Mouse (Mus musculus): Measurements from ENCODE around the gene Tgfb3. TPM values are rescaled to one million over a fixed set of nuclear protein-coding genes. Genes with fewer than 3 reads are reported as not detected.

Gene Tgfb3
- polyA plus RNA-seq, 1 experiment from 2014 or later: 17.8 TPM

GRCm38 (mm10) chr12:86090764-86091163 is 11.9 kb upstream of the Tgfb3 start:
- Histone ChIP-seq H3K4me3 (ENCODE audit: low read length) (no peak overlapping the region), H3K4me1 (ENCODE audit: control insufficient read depth, insufficient read depth, low read length) (peaks cover 14% of the 10 kb centered on the region), H3K36me3 (ENCODE audit: control insufficient read depth, insufficient read depth, low read length) (peaks cover 3% of the 10 kb centered on the region), H3K9ac (ENCODE audit: low read depth, low read length) (no peak overlapping the region), H3K27me3 (ENCODE audit: control insufficient read depth, insufficient read depth, low read length) (no peaks in the 10 kb centered on the region), H3K4me2 (replicated peaks; ENCODE audit: low read depth, low read length) (no peak overlapping the region), H3K9me3 (ENCODE audit: control insufficient read depth, low read length) (no peaks in the 10 kb centered on the region), H3K27ac (ENCODE audit: low read depth, low read length) (no peak overlapping the region)
- ATAC-seq (ENCODE audit: low FRiP score, low TSS enrichment): no peak
- WGBS: 73% methylated on average over 4 of the region's 4 CpGs

GRCm38 (mm10) chr12:86088042-86088441 is 9.2 kb upstream of the Tgfb3 start:
- Histone ChIP-seq H3K9ac (ENCODE audit: low read depth, low read length) (no peak overlapping the region), H3K27ac (ENCODE audit: low read depth, low read length) (no peak overlapping the region), H3K4me2 (replicated peaks; ENCODE audit: low read depth, low read length) (no peak overlapping the region), H3K4me3 (ENCODE audit: low read length) (no peak overlapping the region), H3K36me3 (ENCODE audit: control insufficient read depth, insufficient read depth, low read length) (peaks cover 5% of the 10 kb centered on the region), H3K4me1 (ENCODE audit: control insufficient read depth, insufficient read depth, low read length) (peaks cover 19% of the 10 kb centered on the region), H3K9me3 (ENCODE audit: control insufficient read depth, low read length) (no peaks in the 10 kb centered on the region), H3K27me3 (ENCODE audit: control insufficient read depth, insufficient read depth, low read length) (no peaks in the 10 kb centered on the region)
- no peak for ATAC-seq (ENCODE audit: low FRiP score, low TSS enrichment)
- 61% methylated on average over 7 of the region's 7 CpGs for WGBS

- no peak overlapping the region for H3K9ac ChIP-seq (ENCODE audit: low read depth, low read length)
- no peaks in the 10 kb centered on the region for H3K9me3 ChIP-seq (ENCODE audit: control insufficient read depth, low read length)
- H3K4me2 ChIP-seq (replicated peaks; ENCODE audit: low read depth, low read length): no peak overlapping the region
- H3K4me3 ChIP-seq (ENCODE audit: low read length): no peak overlapping the region
- ATAC-seq (ENCODE audit: low FRiP score, low TSS enrichment): no peak
- 81% methylated on average over 8 of the region's 8 CpGs for WGBS
- peaks cover 13% of the 10 kb centered on the region for H3K4me1 ChIP-seq (ENCODE audit: control insufficient read depth, insufficient read depth, low read length)
- no peaks in the 10 kb centered on the region for H3K27me3 ChIP-seq (ENCODE audit: control insufficient read depth, insufficient read depth, low read length)
- peaks cover 5% of the 10 kb centered on the region for H3K36me3 ChIP-seq (ENCODE audit: control insufficient read depth, insufficient read depth, low read length)
- no peak overlapping the region for H3K27ac ChIP-seq (ENCODE audit: low read depth, low read length)
These were observed 7.7 kb upstream of the Tgfb3 start for GRCm38 (mm10) chr12:86086550-86086949.

- H3K27ac ChIP-seq (ENCODE audit: low read depth, low read length): no peak overlapping the region
- H3K9me3 ChIP-seq (ENCODE audit: control insufficient read depth, low read length): no peaks in the 10 kb centered on the region
- H3K4me1 ChIP-seq (ENCODE audit: control insufficient read depth, insufficient read depth, low read length): peaks cover 8% of the 10 kb centered on the region; the same call in 1 of the 2 replicates
- no peaks in the 10 kb centered on the region for H3K27me3 ChIP-seq (ENCODE audit: control insufficient read depth, insufficient read depth, low read length)
- 86% methylated on average over 7 of the region's 7 CpGs for WGBS
- H3K9ac ChIP-seq (ENCODE audit: low read depth, low read length): no peak overlapping the region
- ATAC-seq (ENCODE audit: low FRiP score, low TSS enrichment): no peak
- H3K4me3 ChIP-seq (ENCODE audit: low read length): no peak overlapping the region
- no peak overlapping the region for H3K4me2 ChIP-seq (replicated peaks; ENCODE audit: low read depth, low read length)
- H3K36me3 ChIP-seq (ENCODE audit: control insufficient read depth, insufficient read depth, low read length): peaks cover 5% of the 10 kb centered on the region
These were observed 7.0 kb upstream of the Tgfb3 start for GRCm38 (mm10) chr12:86085873-86086272.

- ATAC-seq (ENCODE audit: low FRiP score, low TSS enrichment): peak; percentile 65
- no peaks in the 10 kb centered on the region for H3K9me3 ChIP-seq (ENCODE audit: control insufficient read depth, low read length)
- peak within 1 kb of the TSS; percentile 80 for H3K4me3 ChIP-seq (ENCODE audit: low read length)
- H3K27ac ChIP-seq (ENCODE audit: low read depth, low read length): no peak within 1 kb of the TSS
- peaks cover 5% of the 10 kb centered on the region; the same call in 1 of the 2 replicates for H3K36me3 ChIP-seq (ENCODE audit: control insufficient read depth, insufficient read depth, low read length)
- WGBS: 1% methylated on average over 35 of the region's 35 CpGs
- peak within 1 kb of the TSS; percentile 72 for H3K4me2 ChIP-seq (replicated peaks; ENCODE audit: low read depth, low read length)
- peaks cover 10% of the 10 kb centered on the region for H3K4me1 ChIP-seq (ENCODE audit: control insufficient read depth, insufficient read depth, low read length)
- peak within 1 kb of the TSS; percentile 63 for H3K9ac ChIP-seq (ENCODE audit: low read depth, low read length)
- 0 out of 2 replicates have a peak, but pooled peaks cover 2% of the 10 kb centered on the region for H3K27me3 ChIP-seq (ENCODE audit: control insufficient read depth, insufficient read depth, low read length)
These were observed 3.7 kb upstream of the Tgfb3 start, which contains the start of gene Ift43 for GRCm38 (mm10) chr12:86082481-86083012. Ift43 (plus strand) TSS chr12:86082541.

GRCm38 (mm10) chr12:86079202-86079667 is 394 bp upstream of the Tgfb3 start:
- 0 out of 2 replicates have a peak, but pooled peaks cover 2% of the 10 kb centered on the region for H3K27me3 ChIP-seq (ENCODE audit: control insufficient read depth, insufficient read depth, low read length)
- peak overlapping the region; percentile 88 for H3K4me2 ChIP-seq (replicated peaks; ENCODE audit: low read depth, low read length)
- no peaks in the 10 kb centered on the region for H3K36me3 ChIP-seq (ENCODE audit: control insufficient read depth, insufficient read depth, low read length)
- H3K27ac ChIP-seq (ENCODE audit: low read depth, low read length): peak overlapping the region; percentile 95
- 1% methylated on average over 31 of the region's 31 CpGs for WGBS
- H3K9ac ChIP-seq (ENCODE audit: low read depth, low read length): peak overlapping the region; percentile 70
- H3K9me3 ChIP-seq (ENCODE audit: control insufficient read depth, low read length): no peaks in the 10 kb centered on the region
- H3K4me1 ChIP-seq (ENCODE audit: control insufficient read depth, insufficient read depth, low read length): peaks cover 26% of the 10 kb centered on the region
- H3K4me3 ChIP-seq (ENCODE audit: low read length): peak overlapping the region; percentile 62
- ATAC-seq (ENCODE audit: low FRiP score, low TSS enrichment): peak; percentile 80

- Histone ChIP-seq H3K4me1 (ENCODE audit: control insufficient read depth, insufficient read depth, low read length) (peaks cover 23% of the 10 kb centered on the region), H3K36me3 (ENCODE audit: control insufficient read depth, insufficient read depth, low read length) (no peaks in the 10 kb centered on the region), H3K27me3 (ENCODE audit: control insufficient read depth, insufficient read depth, low read length) (0 out of 2 replicates have a peak, but pooled peaks cover 2% of the 10 kb centered on the region), H3K4me3 (ENCODE audit: low read length) (peak overlapping the region; percentile 62), H3K4me2 (replicated peaks; ENCODE audit: low read depth, low read length) (peak overlapping the region; percentile 88), H3K9ac (ENCODE audit: low read depth, low read length) (peak overlapping the region; percentile 70), H3K27ac (ENCODE audit: low read depth, low read length) (peak overlapping the region; percentile 70; the same call in 1 of the 2 replicates), H3K9me3 (ENCODE audit: control insufficient read depth, low read length) (no peaks in the 10 kb centered on the region)
- no peak for ATAC-seq (ENCODE audit: low FRiP score, low TSS enrichment)
- 14% methylated on average over 9 of the region's 9 CpGs for WGBS
These were observed 677 bp downstream of the Tgfb3 start for GRCm38 (mm10) chr12:86078176-86078552.

GRCm38 (mm10) chr12:86077736-86078135 is 1.1 kb downstream of the Tgfb3 start:
- peak overlapping the region; percentile 62 for H3K4me3 ChIP-seq (ENCODE audit: low read length)
- peaks cover 19% of the 10 kb centered on the region for H3K4me1 ChIP-seq (ENCODE audit: control insufficient read depth, insufficient read depth, low read length)
- no peaks in the 10 kb centered on the region for H3K36me3 ChIP-seq (ENCODE audit: control insufficient read depth, insufficient read depth, low read length)
- peak overlapping the region; percentile 88 for H3K4me2 ChIP-seq (replicated peaks; ENCODE audit: low read depth, low read length)
- H3K27me3 ChIP-seq (ENCODE audit: control insufficient read depth, insufficient read depth, low read length): 0 out of 2 replicates have a peak, but pooled peaks cover 2% of the 10 kb centered on the region
- no peak for ATAC-seq (ENCODE audit: low FRiP score, low TSS enrichment)
- no peaks in the 10 kb centered on the region for H3K9me3 ChIP-seq (ENCODE audit: control insufficient read depth, low read length)
- peak overlapping the region; percentile 70; the same call in 1 of the 2 replicates for H3K9ac ChIP-seq (ENCODE audit: low read depth, low read length)
- WGBS: 10% methylated on average over 11 of the region's 11 CpGs
- no peak overlapping the region for H3K27ac ChIP-seq (ENCODE audit: low read depth, low read length)

- H3K9ac ChIP-seq (ENCODE audit: low read depth, low read length): peak overlapping the region; percentile 70; the same call in 1 of the 2 replicates
- peak overlapping the region; percentile 88 for H3K4me2 ChIP-seq (replicated peaks; ENCODE audit: low read depth, low read length)
- H3K36me3 ChIP-seq (ENCODE audit: control insufficient read depth, insufficient read depth, low read length): no peaks in the 10 kb centered on the region
- H3K4me1 ChIP-seq (ENCODE audit: control insufficient read depth, insufficient read depth, low read length): peaks cover 18% of the 10 kb centered on the region
- H3K27me3 ChIP-seq (ENCODE audit: control insufficient read depth, insufficient read depth, low read length): 0 out of 2 replicates have a peak, but pooled peaks cover 2% of the 10 kb centered on the region
- ATAC-seq (ENCODE audit: low FRiP score, low TSS enrichment): no peak
- H3K27ac ChIP-seq (ENCODE audit: low read depth, low read length): no peak overlapping the region
- no peaks in the 10 kb centered on the region for H3K9me3 ChIP-seq (ENCODE audit: control insufficient read depth, low read length)
- WGBS: 6% methylated on average over 8 of the region's 8 CpGs
- H3K4me3 ChIP-seq (ENCODE audit: low read length): peak overlapping the region; percentile 62
These were observed 1.5 kb downstream of the Tgfb3 start for GRCm38 (mm10) chr12:86077322-86077721.
